Mouse (Mus musculus): Measurements from ENCODE around the gene Gm21976. TPM values are rescaled to one million over a fixed set of nuclear protein-coding genes. Genes with fewer than 3 reads are reported as not detected.

Gm21976 gene
- total RNA-seq (2014; rRNA removed) (1.0 TPM in 1 of 2 replicates, not detected in the other), polyA plus RNA-seq (2015; fragmentation: Nextera tagmentation; extraction: Ambion mirVana) (not detected in 2 replicates)

GRCm38 (mm10) chr13:98279686-98280085, at the start of gene Gm21976:
Gm21976 (plus strand) TSS chr13:98279887.
- Histone ChIP-seq H3K36me3 (ENCODE audit: insufficient read depth) (peaks cover 10% of the 10 kb centered on the region; the same call in 1 of the 2 replicates), H3K27me3 (ENCODE audit: insufficient read depth, low read length) (no peaks in the 10 kb centered on the region), H3K9me3 (ENCODE audit: low read length) (no peaks in the 10 kb centered on the region), H3K27ac (ENCODE audit: low read depth, low read length) (no peak within 1 kb of the TSS), H3K4me2 (ENCODE audit: low read depth) (no peak within 1 kb of the TSS), H3K4me1 (ENCODE audit: insufficient read depth) (no peaks in the 10 kb centered on the region), H3K4me3 (ENCODE audit: low read depth, low read length) (no peak within 1 kb of the TSS), H3K9ac (no peak within 1 kb of the TSS)
- no peak for ATAC-seq
- TF ChIP-seq CTCF (IDR thresholded peaks at IDR 0.05; ENCODE audit: low read depth), result no peak
- 86% methylated on average over 5 of the region's 5 CpGs for WGBS
- no peak for DNase-seq

- TF ChIP-seq CTCF (IDR thresholded peaks at IDR 0.05; ENCODE audit: low read depth), result no peak
- Histone ChIP-seq H3K36me3 (ENCODE audit: insufficient read depth) (no peaks in the 10 kb centered on the region), H3K4me2 (ENCODE audit: low read depth) (no peak overlapping the region), H3K4me1 (ENCODE audit: insufficient read depth) (no peaks in the 10 kb centered on the region), H3K27ac (ENCODE audit: low read depth, low read length) (no peak overlapping the region), H3K4me3 (ENCODE audit: low read depth, low read length) (no peak overlapping the region), H3K27me3 (ENCODE audit: insufficient read depth, low read length) (no peaks in the 10 kb centered on the region), H3K9me3 (ENCODE audit: low read length) (no peaks in the 10 kb centered on the region), H3K9ac (no peak overlapping the region)
- WGBS, result 97% methylated on average over 1 of the region's 1 CpGs
- ATAC-seq, result no peak
- no peak for DNase-seq
Measured at GRCm38 (mm10) chr13:98230511-98230910, 49.2 kb upstream of the Gm21976 start.

GRCm38 (mm10) chr13:98235451-98235850, 44.2 kb upstream of the Gm21976 start:
- H3K27me3 ChIP-seq (ENCODE audit: insufficient read depth, low read length), result no peaks in the 10 kb centered on the region
- TF ChIP-seq CTCF (IDR thresholded peaks at IDR 0.05; ENCODE audit: low read depth), result no peak
- H3K9ac ChIP-seq, result no peak overlapping the region
- DNase-seq (peak; percentile 22), ATAC-seq (peak; percentile 61)
- WGBS, result 57% methylated on average over 6 of the region's 6 CpGs
- H3K27ac ChIP-seq (ENCODE audit: low read depth, low read length), result no peak overlapping the region
- H3K4me2 ChIP-seq (ENCODE audit: low read depth), result no peak overlapping the region
- no peak overlapping the region for H3K4me3 ChIP-seq (ENCODE audit: low read depth, low read length)
- no peaks in the 10 kb centered on the region for H3K9me3 ChIP-seq (ENCODE audit: low read length)
- no peaks in the 10 kb centered on the region for H3K4me1 ChIP-seq (ENCODE audit: insufficient read depth)
- no peaks in the 10 kb centered on the region for H3K36me3 ChIP-seq (ENCODE audit: insufficient read depth)

- Histone ChIP-seq H3K4me1 (ENCODE audit: insufficient read depth) (no peaks in the 10 kb centered on the region), H3K36me3 (ENCODE audit: insufficient read depth) (no peaks in the 10 kb centered on the region), H3K4me3 (ENCODE audit: low read depth, low read length) (no peak overlapping the region), H3K4me2 (ENCODE audit: low read depth) (no peak overlapping the region), H3K9ac (no peak overlapping the region), H3K27me3 (ENCODE audit: insufficient read depth, low read length) (no peaks in the 10 kb centered on the region), H3K27ac (ENCODE audit: low read depth, low read length) (no peak overlapping the region), H3K9me3 (ENCODE audit: low read length) (no peaks in the 10 kb centered on the region)
- no peak for ATAC-seq
- DNase-seq, result peak; percentile 93
- 18% methylated on average over 12 of the region's 12 CpGs for WGBS
- peak; percentile 91 for TF ChIP-seq CTCF (IDR thresholded peaks at IDR 0.05; ENCODE audit: low read depth)
Measured at GRCm38 (mm10) chr13:98239978-98240641, 39.6 kb upstream of the Gm21976 start.

GRCm38 (mm10) chr13:98241531-98242282, 38.0 kb upstream of the Gm21976 start:
- no peak overlapping the region for H3K4me3 ChIP-seq (ENCODE audit: low read depth, low read length)
- 68% methylated on average over 9 of the region's 9 CpGs for WGBS

DNA sequence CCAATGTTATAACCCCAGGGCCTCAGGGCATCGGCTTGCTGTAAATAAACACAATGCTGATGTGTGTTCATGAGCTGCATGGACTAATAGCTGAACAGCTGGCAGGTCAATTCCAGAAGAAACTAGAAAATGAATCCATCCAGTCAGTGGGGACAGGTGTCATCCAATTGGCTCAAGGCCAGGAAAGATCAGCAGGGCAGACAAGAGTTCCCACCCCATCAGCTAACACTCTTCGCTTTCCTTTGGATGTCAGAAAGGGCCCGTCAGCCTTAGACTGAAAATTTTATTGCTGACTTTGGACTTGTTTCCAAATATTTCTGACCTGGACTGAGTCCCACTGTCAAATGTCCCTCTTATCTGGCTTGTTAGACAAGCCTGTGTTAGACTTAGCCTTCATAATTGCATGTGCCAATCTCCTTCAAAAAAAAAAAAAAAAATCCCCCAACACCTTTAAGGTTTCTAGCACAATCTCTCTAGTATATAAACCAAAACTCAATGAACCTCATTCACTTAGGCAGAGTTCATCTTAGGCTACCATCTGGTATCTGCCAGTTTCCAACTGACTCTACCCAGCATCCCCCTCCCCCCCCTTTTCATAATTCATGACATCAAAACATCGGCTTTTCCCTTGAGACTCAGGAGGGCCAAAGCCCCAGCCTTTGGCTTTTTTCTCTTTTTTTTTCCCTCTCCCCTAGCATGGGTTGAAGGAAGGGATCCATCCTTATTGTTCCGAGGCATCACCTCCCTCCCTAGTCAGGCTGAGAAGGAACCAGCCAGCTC, 34.9 kb upstream of the Gm21976 start:
- TF ChIP-seq CTCF (IDR thresholded peaks at IDR 0.05; ENCODE audit: low read depth), result no peak

More at GRCm38 (mm10) chr13:98241531-98242282, 38.0 kb upstream of the Gm21976 start:
- no peak overlapping the region for H3K4me2 ChIP-seq (ENCODE audit: low read depth)
- TF ChIP-seq CTCF (IDR thresholded peaks at IDR 0.05; ENCODE audit: low read depth), result no peak
- no peaks in the 10 kb centered on the region for H3K36me3 ChIP-seq (ENCODE audit: insufficient read depth)
- no peak for DNase-seq
- H3K9ac ChIP-seq, result no peak overlapping the region
- H3K27me3 ChIP-seq (ENCODE audit: insufficient read depth, low read length), result no peaks in the 10 kb centered on the region
- ATAC-seq, result no peak
- H3K27ac ChIP-seq (ENCODE audit: low read depth, low read length), result no peak overlapping the region
- no peaks in the 10 kb centered on the region for H3K9me3 ChIP-seq (ENCODE audit: low read length)
- no peaks in the 10 kb centered on the region for H3K4me1 ChIP-seq (ENCODE audit: insufficient read depth)

More for the DNA sequence above, 34.9 kb upstream of the Gm21976 start:
- Histone ChIP-seq H3K27ac (ENCODE audit: low read depth, low read length) (no peak overlapping the region), H3K4me1 (ENCODE audit: insufficient read depth) (no peaks in the 10 kb centered on the region), H3K9ac (no peak overlapping the region), H3K27me3 (ENCODE audit: insufficient read depth, low read length) (no peaks in the 10 kb centered on the region), H3K9me3 (ENCODE audit: low read length) (no peaks in the 10 kb centered on the region), H3K36me3 (ENCODE audit: insufficient read depth) (peaks cover 25% of the 10 kb centered on the region), H3K4me3 (ENCODE audit: low read depth, low read length) (no peak overlapping the region), H3K4me2 (ENCODE audit: low read depth) (no peak overlapping the region)
- no peak for DNase-seq
- WGBS, result 57% methylated on average over 5 of the region's 5 CpGs
- ATAC-seq, result no peak
